Mouse (Mus musculus): ENCODE measurements around the gene Nudt19.

DNA sequence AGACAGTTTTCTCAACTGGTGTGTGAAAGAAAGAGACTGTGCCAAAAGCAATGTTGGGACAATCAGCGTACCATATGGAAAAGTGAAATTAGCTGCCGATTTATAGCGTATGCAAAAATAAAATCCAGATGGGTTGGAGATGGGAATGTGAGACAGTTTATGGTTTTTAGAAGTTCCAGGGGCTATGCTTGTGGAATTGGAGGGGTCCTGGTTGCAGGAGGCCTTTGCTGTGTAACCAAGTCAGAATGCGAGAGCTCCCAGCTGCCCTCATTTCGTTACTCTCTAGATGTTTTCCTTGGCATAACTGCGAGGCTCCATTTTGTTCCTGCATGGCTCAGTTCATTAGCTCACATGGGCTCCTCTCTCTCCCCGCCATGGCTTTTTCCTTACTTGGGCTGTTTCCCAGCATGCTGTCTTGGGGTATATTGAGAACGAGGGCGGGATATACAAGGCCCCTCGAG is 34.7 kb upstream of the Nudt19 start:
- TF ChIP-seq EP300 (IDR thresholded peaks at IDR 0.05; ENCODE audit: insufficient read depth, low read depth, low read length) = no peak
- no peak for TF ChIP-seq CTCF (IDR thresholded peaks at IDR 0.05; ENCODE audit: low read depth, low read length)
- no peak for TF ChIP-seq POLR2A (IDR thresholded peaks at IDR 0.05; ENCODE audit: insufficient read depth, low read length)

Measured in ES-Bruce4 (cell line).